Mouse (Mus musculus) lung, postnatal 0 days (tissue): ENCODE measurements around the gene Tnr.

Source experiments
- CTCF ChIP-seq: IDR thresholded peaks from 2 replicates; pipeline ENCODE4 v1.5.1; 2016; ENCODE audit warnings: antibody characterized with exemption, mild to moderate bottlenecking
- EP300 ChIP-seq: IDR thresholded peaks from 2 replicates; pipeline ENCODE4 v1.6.1; 2016; ENCODE audit warnings: antibody characterized with exemption, mild to moderate bottlenecking, control low read depth

GRCm38 (mm10) chr1:159872866-159873265 is 349.3 kb downstream of the Tnr start:
- no peak for TF ChIP-seq CTCF
- TF ChIP-seq EP300: no peak
